Mouse (Mus musculus) heart, embryonic 11.5 days (tissue): ENCODE results near the gene Myrf. TPM values are rescaled to one million over a fixed set of nuclear protein-coding genes. Genes with fewer than 3 reads are reported as not detected.

Experiments
- ATAC-seq: fragments of 200-750 bp; cut with Nextera tagmentation; replicated peaks from 2 replicates; pipeline ENCODE4 v1.8.0; 2017; ENCODE audit warnings: moderate library complexity; ENCODE audit not compliant: insufficient number of reproducible peaks, low FRiP score, low TSS enrichment
- H3K27ac ChIP-seq: fragments of 300-500 bp; sonication (generic); 2 replicates; pipeline ENCODE4 v1.5.1; 2014; ENCODE audit warnings: mild to moderate bottlenecking, low read depth, low read length
- H3K27me3 ChIP-seq: fragments of 300-500 bp; sonication (generic); 2 replicates; pipeline ENCODE4 v1.6.1; 2014; ENCODE audit warnings: mild to moderate bottlenecking, low read length, mixed read lengths; ENCODE audit not compliant: control insufficient read depth, insufficient read depth
- H3K36me3 ChIP-seq: fragments of 300-500 bp; sonication (generic); 2 replicates; pipeline ENCODE4 v1.6.1; 2014; ENCODE audit warnings: mild to moderate bottlenecking, low read length, moderate library complexity, mixed read lengths; ENCODE audit not compliant: control insufficient read depth, insufficient read depth
- H3K4me1 ChIP-seq: fragments of 300-500 bp; sonication (generic); 2 replicates; pipeline ENCODE4 v1.6.1; 2014; ENCODE audit warnings: low read length; ENCODE audit not compliant: control insufficient read depth, insufficient read depth
- H3K4me2 ChIP-seq: fragments of 300-500 bp; sonication (generic); 2 replicates; pipeline ENCODE4 v1.6.1; 2014; ENCODE audit warnings: mild to moderate bottlenecking, moderate library complexity
- H3K4me3 ChIP-seq: fragments of 300-500 bp; sonication (generic); 2 replicates; pipeline ENCODE4 v1.5.1; 2014; ENCODE audit warnings: low read depth, low read length
- H3K9ac ChIP-seq: fragments of 300-500 bp; sonication (generic); 2 replicates; pipeline ENCODE4 v1.6.1; 2014; ENCODE audit warnings: mild to moderate bottlenecking, low read depth, low read length, moderate library complexity
- H3K9me3 ChIP-seq: fragments of 300-500 bp; sonication (generic); replicated peaks from 2 replicates; pipeline ENCODE4 v1.6.1; 2016; ENCODE audit warnings: low read length; ENCODE audit not compliant: control insufficient read depth
- WGBS: fragments of 180-500 bp; shearing (Covaris S2); extraction: QIAGEN DNeasy Blood & Tissue Kit; methylation state at CpG from one replicate; pipeline ENCODE4 v1.1.7; 2014; ENCODE audit not compliant: insufficient replicate concordance; 5-methylcytosine and 5-hydroxymethylcytosine counted together
- polyA plus RNA-seq: library from polyadenylated mRNA; unstranded; fragments of >200 nt; fragmentation: Nextera tagmentation; extraction: Ambion mirVana; gene quantifications from 2 replicates; pipeline ENCODE4 v1.2.1, GENCODE M21; 2014

The Myrf gene
- polyA plus RNA-seq, 1 experiment from 2014 or later, result 23.0 TPM

- Histone ChIP-seq H3K4me2 (no peak overlapping the region), H3K9ac (no peak overlapping the region), H3K36me3 (peaks cover 14% of the 10 kb centered on the region), H3K27ac (no peak overlapping the region), H3K4me3 (no peak overlapping the region), H3K9me3 (no peaks in the 10 kb centered on the region), H3K4me1 (no peaks in the 10 kb centered on the region), H3K27me3 (no peaks in the 10 kb centered on the region)
- WGBS, result 85% methylated on average over 10 of the region's 10 CpGs
- ATAC-seq, result no peak
These were observed 26.6 kb downstream of the Myrf start for GRCm38 (mm10) chr19:10213796-10214471.

- Histone ChIP-seq H3K27ac (no peak overlapping the region), H3K4me2 (no peak overlapping the region), H3K9ac (no peak overlapping the region), H3K4me1 (no peaks in the 10 kb centered on the region), H3K9me3 (no peaks in the 10 kb centered on the region), H3K36me3 (peaks cover 23% of the 10 kb centered on the region), H3K4me3 (no peak overlapping the region), H3K27me3 (no peaks in the 10 kb centered on the region)
- WGBS, result 74% methylated on average over 4 of the region's 4 CpGs
- no peak for ATAC-seq
These were observed 29.7 kb downstream of the Myrf start for GRCm38 (mm10) chr19:10210885-10211284.

GRCm38 (mm10) chr19:10208851-10209250, 31.7 kb downstream of the Myrf start:
- no peak for ATAC-seq
- Histone ChIP-seq H3K27ac (no peak overlapping the region), H3K4me3 (no peak overlapping the region), H3K4me1 (peaks cover 7% of the 10 kb centered on the region), H3K27me3 (no peaks in the 10 kb centered on the region), H3K36me3 (peaks cover 23% of the 10 kb centered on the region), H3K9me3 (no peaks in the 10 kb centered on the region), H3K9ac (no peak overlapping the region), H3K4me2 (no peak overlapping the region)
- WGBS, result 77% methylated on average over 3 of the region's 3 CpGs

- H3K4me3 ChIP-seq, result peak overlapping the region; percentile 99
- WGBS, result 72% methylated on average over 6 of the region's 6 CpGs
- ATAC-seq, result no peak
- peaks cover 26% of the 10 kb centered on the region for H3K36me3 ChIP-seq
- H3K4me1 ChIP-seq, result peaks cover 14% of the 10 kb centered on the region
- no peak overlapping the region for H3K27ac ChIP-seq
- H3K27me3 ChIP-seq, result no peaks in the 10 kb centered on the region
- H3K9me3 ChIP-seq, result no peaks in the 10 kb centered on the region
- no peak overlapping the region; the same call in 1 of the 2 replicates for H3K9ac ChIP-seq
- H3K4me2 ChIP-seq, result peak overlapping the region; percentile 82
These were observed 35.5 kb downstream of the Myrf start for GRCm38 (mm10) chr19:10205051-10205450.

- peak overlapping the region; percentile 85 for H3K27ac ChIP-seq
- H3K4me3 ChIP-seq, result peak overlapping the region; percentile 99
- peaks cover 14% of the 10 kb centered on the region for H3K4me1 ChIP-seq
- peak overlapping the region; percentile 93 for H3K9ac ChIP-seq
- peaks cover 26% of the 10 kb centered on the region for H3K36me3 ChIP-seq
- ATAC-seq, result no peak; the same call in 1 of the 2 replicates
- WGBS, result 3% methylated on average over 5 of the region's 5 CpGs
- no peaks in the 10 kb centered on the region for H3K27me3 ChIP-seq
- peak overlapping the region; percentile 82 for H3K4me2 ChIP-seq
- no peaks in the 10 kb centered on the region for H3K9me3 ChIP-seq
These were observed 35.9 kb downstream of the Myrf start for GRCm38 (mm10) chr19:10204616-10205001.

- Histone ChIP-seq H3K9me3 (no peaks in the 10 kb centered on the region), H3K4me1 (peaks cover 14% of the 10 kb centered on the region), H3K4me3 (peak within 1 kb of the TSS; percentile 99), H3K4me2 (peak within 1 kb of the TSS; percentile 82), H3K27ac (peak within 1 kb of the TSS; percentile 85), H3K9ac (peak within 1 kb of the TSS; percentile 93), H3K36me3 (peaks cover 27% of the 10 kb centered on the region), H3K27me3 (no peaks in the 10 kb centered on the region)
- ATAC-seq, result peak; percentile 79
- WGBS, result under 1% methylated on average over 40 of the region's 40 CpGs
These were observed 36.5 kb downstream of the Myrf start, which contains the start of the genes Tmem258 and Fen1 for GRCm38 (mm10) chr19:10203848-10204615. Gene Tmem258 (plus strand): TSS chr19:10204014. Gene Fen1 (minus strand): TSS chr19:10204169.

- WGBS, result 3% methylated on average over 23 of the region's 23 CpGs
- peak overlapping the region; percentile 93 for H3K9ac ChIP-seq
- H3K4me2 ChIP-seq, result peak overlapping the region; percentile 82
- no peaks in the 10 kb centered on the region for H3K27me3 ChIP-seq
- peak overlapping the region; percentile 85 for H3K27ac ChIP-seq
- peak; percentile 55; the same call in 1 of the 2 replicates for ATAC-seq
- H3K4me1 ChIP-seq, result peaks cover 14% of the 10 kb centered on the region
- peak overlapping the region; percentile 99 for H3K4me3 ChIP-seq
- no peaks in the 10 kb centered on the region for H3K9me3 ChIP-seq
- peaks cover 22% of the 10 kb centered on the region for H3K36me3 ChIP-seq
These were observed 37.3 kb downstream of the Myrf start for GRCm38 (mm10) chr19:10203146-10203847.

- Histone ChIP-seq H3K27me3 (no peaks in the 10 kb centered on the region), H3K36me3 (peaks cover 34% of the 10 kb centered on the region), H3K27ac (no peak overlapping the region)
These were observed 41.8 kb downstream of the Myrf start for GRCm38 (mm10) chr19:10198723-10199122.

More at GRCm38 (mm10) chr19:10198723-10199122, 41.8 kb downstream of the Myrf start:
- H3K4me3 ChIP-seq, result no peak overlapping the region
- WGBS, result 27% methylated on average over 3 of the region's 3 CpGs
- no peaks in the 10 kb centered on the region for H3K9me3 ChIP-seq
- no peak overlapping the region for H3K4me2 ChIP-seq
- no peak overlapping the region for H3K9ac ChIP-seq
- no peak for ATAC-seq
- peaks cover 8% of the 10 kb centered on the region for H3K4me1 ChIP-seq
